Mouse (Mus musculus): Measurements from ENCODE around the gene Abat. TPM values are rescaled to one million over a fixed set of nuclear protein-coding genes. Genes with fewer than 3 reads are reported as not detected.
"Not testable (repeated sequence)": the region's sequence is repeated elsewhere in the genome, so short reads cannot be mapped to it uniquely, and the experiment has no call there.

The Abat gene
- polyA plus RNA-seq, 1 experiment from 2014 or later = 18.1 TPM

- H3K4me2 ChIP-seq = no peak overlapping the region
- H3K4me1 ChIP-seq (ENCODE audit: control insufficient read depth, insufficient read depth, low read length) = peaks cover 10% of the 10 kb centered on the region
- H3K4me3 ChIP-seq (ENCODE audit: low read depth, low read length) = no peak overlapping the region
- no peak overlapping the region for H3K27ac ChIP-seq (ENCODE audit: low read depth, low read length)
- H3K9ac ChIP-seq (ENCODE audit: low read length) = no peak overlapping the region
- no peaks in the 10 kb centered on the region for H3K36me3 ChIP-seq (ENCODE audit: control insufficient read depth, insufficient read depth, low read length)
- H3K27me3 ChIP-seq (ENCODE audit: control insufficient read depth, insufficient read depth, low read length) = no peaks in the 10 kb centered on the region
- no peaks in the 10 kb centered on the region for H3K9me3 ChIP-seq (ENCODE audit: control insufficient read depth, low read length)
- DNase-seq (ENCODE audit: low spot score, missing footprints) (peak; percentile 66), ATAC-seq (ENCODE audit: low FRiP score) (no peak)
- 73% methylated on average over 3 of the region's 3 CpGs for WGBS
Measured at GRCm38 (mm10) chr16:8540859-8541314, 27.7 kb downstream of the Abat start.

- DNase-seq (ENCODE audit: low spot score, missing footprints) (peak; percentile 56), ATAC-seq (ENCODE audit: low FRiP score) (no peak)
- H3K36me3 ChIP-seq (ENCODE audit: control insufficient read depth, insufficient read depth, low read length) = no peaks in the 10 kb centered on the region
- H3K4me2 ChIP-seq = no peak overlapping the region
- H3K9me3 ChIP-seq (ENCODE audit: control insufficient read depth, low read length) = no peaks in the 10 kb centered on the region
- H3K27ac ChIP-seq (ENCODE audit: low read depth, low read length) = no peak overlapping the region
- H3K4me3 ChIP-seq (ENCODE audit: low read depth, low read length) = no peak overlapping the region
- no peak overlapping the region for H3K9ac ChIP-seq (ENCODE audit: low read length)
- WGBS = 93% methylated on average over 2 of the region's 2 CpGs
- no peaks in the 10 kb centered on the region for H3K4me1 ChIP-seq (ENCODE audit: control insufficient read depth, insufficient read depth, low read length)
- no peaks in the 10 kb centered on the region for H3K27me3 ChIP-seq (ENCODE audit: control insufficient read depth, insufficient read depth, low read length)
Measured at GRCm38 (mm10) chr16:8547836-8548235, 34.6 kb downstream of the Abat start.

DNA sequence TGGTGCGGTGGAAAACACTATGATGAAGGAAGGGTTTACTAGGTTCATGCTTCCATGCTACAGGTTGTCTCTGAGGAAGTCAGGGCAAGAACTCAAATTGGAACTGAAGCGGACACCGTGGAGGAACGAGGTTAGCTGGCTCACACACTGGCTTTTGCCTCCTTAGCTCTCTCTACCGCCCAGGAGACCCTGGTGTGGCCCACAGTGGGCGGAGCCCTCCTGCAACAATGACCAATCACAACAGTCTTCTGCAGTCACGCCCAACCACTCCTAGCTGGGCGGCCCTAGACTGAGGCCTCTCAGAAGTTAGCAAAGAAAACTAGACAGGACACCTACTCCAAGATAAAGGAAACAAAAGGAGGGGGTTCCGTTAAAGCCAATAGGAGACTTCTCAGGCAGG lies 36.3 kb downstream of the Abat start:
- no peak overlapping the region for H3K4me3 ChIP-seq (ENCODE audit: low read depth, low read length)
- no peak overlapping the region for H3K4me2 ChIP-seq
- WGBS = 75% methylated on average over 9 of the region's 9 CpGs
- H3K27ac ChIP-seq (ENCODE audit: low read depth, low read length) = no peak overlapping the region
- no peaks in the 10 kb centered on the region for H3K36me3 ChIP-seq (ENCODE audit: control insufficient read depth, insufficient read depth, low read length)
- ATAC-seq (ENCODE audit: low FRiP score) (no peak), DNase-seq (ENCODE audit: low spot score, missing footprints) (peak; percentile 31)
- no peaks in the 10 kb centered on the region for H3K4me1 ChIP-seq (ENCODE audit: control insufficient read depth, insufficient read depth, low read length)
- no peak overlapping the region for H3K9ac ChIP-seq (ENCODE audit: low read length)
- no peaks in the 10 kb centered on the region for H3K27me3 ChIP-seq (ENCODE audit: control insufficient read depth, insufficient read depth, low read length)
- no peaks in the 10 kb centered on the region for H3K9me3 ChIP-seq (ENCODE audit: control insufficient read depth, low read length)

- Histone ChIP-seq H3K27me3 (ENCODE audit: control insufficient read depth, insufficient read depth, low read length) (no peaks in the 10 kb centered on the region), H3K4me1 (ENCODE audit: control insufficient read depth, insufficient read depth, low read length) (no peaks in the 10 kb centered on the region), H3K9me3 (ENCODE audit: control insufficient read depth, low read length) (no peaks in the 10 kb centered on the region), H3K36me3 (ENCODE audit: control insufficient read depth, insufficient read depth, low read length) (no peaks in the 10 kb centered on the region), H3K4me3 (ENCODE audit: low read depth, low read length) (no peak overlapping the region), H3K4me2 (no peak overlapping the region), H3K9ac (ENCODE audit: low read length) (no peak overlapping the region), H3K27ac (ENCODE audit: low read depth, low read length) (no peak overlapping the region)
- ATAC-seq (ENCODE audit: low FRiP score) (no peak), DNase-seq (ENCODE audit: low spot score, missing footprints) (peak; percentile 19)
- WGBS = 89% methylated on average over 3 of the region's 3 CpGs
Measured at GRCm38 (mm10) chr16:8554351-8554750, 41.1 kb downstream of the Abat start.

DNA sequence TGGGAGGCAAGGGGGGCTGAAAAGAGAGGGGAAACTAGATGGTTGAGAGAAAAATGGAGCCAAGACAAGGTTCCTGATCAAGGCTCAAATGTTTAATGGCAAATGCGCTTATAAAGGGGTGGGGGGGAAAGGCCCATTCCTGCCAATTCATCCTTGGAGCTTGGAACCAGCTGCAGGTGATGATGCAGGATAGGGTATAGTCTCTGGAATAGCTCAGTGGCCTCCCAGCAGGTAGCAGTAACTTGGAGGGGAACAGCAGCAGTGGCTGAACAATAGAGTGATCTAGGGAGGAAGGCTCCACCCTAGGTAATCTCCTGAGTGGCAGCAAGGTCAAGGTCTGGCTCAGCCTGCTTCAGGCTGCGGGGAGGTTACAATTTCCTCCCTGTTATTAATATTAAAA lies 41.5 kb downstream of the Abat start:
- WGBS = 93% methylated on average over 2 of the region's 2 CpGs
- H3K9ac ChIP-seq (ENCODE audit: low read length); DNase-seq (ENCODE audit: low spot score, missing footprints); ATAC-seq (ENCODE audit: low FRiP score); H3K4me2 ChIP-seq; H3K4me1 ChIP-seq (ENCODE audit: control insufficient read depth, insufficient read depth, low read length); H3K27ac ChIP-seq (ENCODE audit: low read depth, low read length); H3K36me3 ChIP-seq (ENCODE audit: control insufficient read depth, insufficient read depth, low read length); H3K4me3 ChIP-seq (ENCODE audit: low read depth, low read length); H3K9me3 ChIP-seq (ENCODE audit: control insufficient read depth, low read length); H3K27me3 ChIP-seq (ENCODE audit: control insufficient read depth, insufficient read depth, low read length): not testable (repeated sequence)

- WGBS = 71% methylated on average over 3 of the region's 3 CpGs
- H3K9ac ChIP-seq (ENCODE audit: low read length); DNase-seq (ENCODE audit: low spot score, missing footprints); H3K4me2 ChIP-seq; H3K27ac ChIP-seq (ENCODE audit: low read depth, low read length); H3K4me3 ChIP-seq (ENCODE audit: low read depth, low read length); H3K27me3 ChIP-seq (ENCODE audit: control insufficient read depth, insufficient read depth, low read length); H3K4me1 ChIP-seq (ENCODE audit: control insufficient read depth, insufficient read depth, low read length); ATAC-seq (ENCODE audit: low FRiP score); H3K9me3 ChIP-seq (ENCODE audit: control insufficient read depth, low read length); H3K36me3 ChIP-seq (ENCODE audit: control insufficient read depth, insufficient read depth, low read length): not testable (repeated sequence)
Measured at GRCm38 (mm10) chr16:8555371-8555770, 42.1 kb downstream of the Abat start.

GRCm38 (mm10) chr16:8560079-8560478 lies 46.9 kb downstream of the Abat start:
- Histone ChIP-seq H3K4me1 (ENCODE audit: control insufficient read depth, insufficient read depth, low read length) (no peaks in the 10 kb centered on the region), H3K36me3 (ENCODE audit: control insufficient read depth, insufficient read depth, low read length) (no peaks in the 10 kb centered on the region), H3K27me3 (ENCODE audit: control insufficient read depth, insufficient read depth, low read length) (no peaks in the 10 kb centered on the region), H3K4me2 (no peak overlapping the region), H3K9ac (ENCODE audit: low read length) (no peak overlapping the region), H3K27ac (ENCODE audit: low read depth, low read length) (no peak overlapping the region), H3K4me3 (ENCODE audit: low read depth, low read length) (no peak overlapping the region), H3K9me3 (ENCODE audit: control insufficient read depth, low read length) (peaks cover 4% of the 10 kb centered on the region; the same call in 1 of the 2 replicates)
- DNase-seq (ENCODE audit: low spot score, missing footprints) = peak; percentile 78
- 91% methylated on average over 17 of the region's 17 CpGs for WGBS
- no peak for ATAC-seq (ENCODE audit: low FRiP score)

DNA sequence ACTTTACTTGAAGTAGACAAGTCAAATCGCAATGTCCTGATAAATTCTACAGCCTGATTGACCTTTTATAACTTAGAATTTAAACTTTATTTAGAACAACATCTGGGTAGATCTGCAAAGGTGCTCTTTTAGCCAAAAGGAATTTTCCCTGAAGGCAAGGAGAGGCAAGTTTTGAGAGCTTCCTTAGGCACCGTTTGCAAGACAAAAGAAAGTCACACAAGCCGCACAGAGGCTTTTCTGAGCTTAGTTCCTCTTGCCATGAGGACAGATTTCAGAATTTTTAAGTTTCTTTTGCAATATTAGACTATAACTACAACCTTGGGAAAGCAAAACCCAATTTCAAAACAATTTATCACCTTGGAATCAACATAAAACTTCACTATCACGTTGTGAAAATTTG lies 47.9 kb downstream of the Abat start:
- not testable (repeated sequence) for H3K4me1 ChIP-seq (ENCODE audit: control insufficient read depth, insufficient read depth, low read length); H3K27ac ChIP-seq (ENCODE audit: low read depth, low read length); H3K9ac ChIP-seq (ENCODE audit: low read length); H3K4me3 ChIP-seq (ENCODE audit: low read depth, low read length); H3K27me3 ChIP-seq (ENCODE audit: control insufficient read depth, insufficient read depth, low read length); H3K4me2 ChIP-seq; H3K36me3 ChIP-seq (ENCODE audit: control insufficient read depth, insufficient read depth, low read length); ATAC-seq (ENCODE audit: low FRiP score); DNase-seq (ENCODE audit: low spot score, missing footprints); H3K9me3 ChIP-seq (ENCODE audit: control insufficient read depth, low read length)
- 36% methylated on average over 4 of the region's 4 CpGs for WGBS

DNA sequence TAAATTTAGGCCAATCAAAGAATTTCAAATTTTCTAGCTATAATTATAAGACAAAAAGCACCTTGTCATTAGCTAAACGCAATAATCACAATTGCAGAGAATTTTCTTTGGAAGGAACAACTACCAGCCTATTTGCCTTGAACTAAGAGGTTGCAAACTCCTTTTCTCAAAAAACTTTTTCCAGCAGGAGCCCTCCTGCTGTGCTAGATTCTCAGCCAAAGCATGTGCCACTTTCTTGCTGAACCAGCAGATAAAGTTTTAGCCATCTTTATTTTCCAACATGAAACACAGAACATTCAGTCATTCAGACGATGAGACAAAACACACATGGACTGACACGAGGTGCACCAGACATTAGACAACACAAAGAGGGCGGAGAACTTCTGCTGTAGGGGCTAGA lies 48.6 kb downstream of the Abat start:
- not testable (repeated sequence) for H3K36me3 ChIP-seq (ENCODE audit: control insufficient read depth, insufficient read depth, low read length); H3K4me3 ChIP-seq (ENCODE audit: low read depth, low read length); H3K9ac ChIP-seq (ENCODE audit: low read length); H3K27ac ChIP-seq (ENCODE audit: low read depth, low read length); H3K4me2 ChIP-seq; H3K27me3 ChIP-seq (ENCODE audit: control insufficient read depth, insufficient read depth, low read length); ATAC-seq (ENCODE audit: low FRiP score); H3K9me3 ChIP-seq (ENCODE audit: control insufficient read depth, low read length)
- H3K4me1 ChIP-seq (ENCODE audit: control insufficient read depth, insufficient read depth, low read length) = peaks cover 11% of the 10 kb centered on the region
- WGBS = 39% methylated on average over 4 of the region's 4 CpGs
- DNase-seq (ENCODE audit: low spot score, missing footprints) = peak; percentile 64

DNA sequence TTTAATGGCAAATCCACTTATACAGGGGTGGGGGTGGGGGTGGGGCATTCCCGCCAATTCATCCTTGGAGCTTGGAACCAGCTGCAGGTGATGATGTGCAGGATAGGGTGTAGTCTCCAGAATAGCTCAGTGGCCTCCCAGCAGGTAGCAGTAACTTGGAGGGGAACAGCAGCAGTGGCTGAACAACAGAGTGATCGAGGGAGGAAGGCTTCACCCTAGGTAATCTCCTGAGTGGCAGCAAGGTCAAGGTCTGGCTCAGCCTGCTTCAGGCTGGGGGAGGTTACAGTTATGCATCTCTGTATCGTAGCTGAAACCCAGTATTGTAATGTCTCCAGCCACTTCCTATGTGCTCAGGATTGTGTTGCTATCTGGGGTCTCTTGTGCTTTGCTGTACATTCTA lies 49.6 kb downstream of the Abat start:
- not testable (repeated sequence) for H3K4me3 ChIP-seq (ENCODE audit: low read depth, low read length); H3K27ac ChIP-seq (ENCODE audit: low read depth, low read length); H3K4me2 ChIP-seq; DNase-seq (ENCODE audit: low spot score, missing footprints); H3K27me3 ChIP-seq (ENCODE audit: control insufficient read depth, insufficient read depth, low read length); ATAC-seq (ENCODE audit: low FRiP score); H3K36me3 ChIP-seq (ENCODE audit: control insufficient read depth, insufficient read depth, low read length); H3K9me3 ChIP-seq (ENCODE audit: control insufficient read depth, low read length); H3K9ac ChIP-seq (ENCODE audit: low read length)
- H3K4me1 ChIP-seq (ENCODE audit: control insufficient read depth, insufficient read depth, low read length) = peaks cover 11% of the 10 kb centered on the region
- WGBS = 62% methylated on average over 3 of the region's 3 CpGs
